In the genomic region with DNA sequence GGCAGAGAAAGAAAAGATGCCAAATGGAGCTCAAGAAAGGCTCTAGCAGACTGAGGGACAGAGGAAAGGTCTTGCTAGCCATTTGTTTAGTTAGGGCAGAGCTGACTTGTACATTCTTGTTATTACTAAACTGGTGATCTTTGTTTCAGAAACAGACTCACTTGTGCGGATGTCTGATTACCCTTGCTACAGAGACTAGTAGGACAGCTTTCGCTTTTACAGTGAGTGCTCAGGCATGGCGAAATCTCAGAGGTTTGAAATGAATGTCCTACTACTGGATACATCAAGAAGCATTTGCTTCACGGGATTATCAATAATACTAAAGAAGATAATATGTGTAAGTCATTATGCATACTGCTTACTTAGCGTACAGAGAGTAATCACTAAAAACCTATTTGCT, we compare ENCODE assay signal across 23 mouse cellular contexts.
"Had no signal": no experiment of that assay in that cellular context is flagged by ENCODE, and none has a peak within 500 bp of the region (broad histone marks: within the 10 kb centered on the region; RNA-seq: fewer than 3 reads in every experiment).

No protein-coding gene starts in this region.

- H3K27ac ChIP-seq: kidney, postnatal 0 days; left cerebral cortex, adult 2 months; liver, embryonic 14.5 days; macrophage; midbrain, embryonic 12.5 days; midbrain, embryonic 15.5 days; stomach, postnatal 0 days had no signal

- H3K4me1 ChIP-seq: midbrain, embryonic 12.5 days; midbrain, embryonic 15.5 days had no signal

- H3K9ac ChIP-seq: liver, embryonic 14.5 days; liver, postnatal 0 days; lung, embryonic 14.5 days; midbrain, embryonic 12.5 days; midbrain, embryonic 15.5 days had no signal

- DNase-seq: kidney, adult 18-20 months; kidney, adult 9 months; kidney, postnatal 25 days; layer of hippocampus, adult 9-11 months; liver, postnatal 0 days; lung, embryonic 14.5 days; right cerebral cortex, adult 18-20 months; right cerebral cortex, postnatal 14 days; right cerebral cortex, postnatal 4 days; thymus, adult 2 months; thymus, postnatal 14 days; thymus, postnatal 4 days had no signal

- ATAC-seq: liver, postnatal 0 days; lung, postnatal 0 days; midbrain, embryonic 15.5 days had no signal

- H3K9me3 ChIP-seq: midbrain, embryonic 12.5 days; midbrain, embryonic 15.5 days had no signal

- H3K4me2 ChIP-seq: liver, embryonic 11.5 days; lung, embryonic 14.5 days; midbrain, embryonic 12.5 days; midbrain, embryonic 15.5 days had no signal

- H3K36me3 ChIP-seq: midbrain, embryonic 12.5 days; midbrain, embryonic 15.5 days had no signal

- H3K27me3 ChIP-seq: midbrain, embryonic 12.5 days; midbrain, embryonic 15.5 days had no signal

- H3K4me3 ChIP-seq: layer of hippocampus, adult 2 months; left cerebral cortex, adult 2 months; midbrain, embryonic 12.5 days; midbrain, embryonic 15.5 days; myocyte had no signal
